Mouse (Mus musculus) megakaryocyte, embryonic 14.5 days (primary cell): Measurements from ENCODE around the gene Smg6.

ENCODE experiments used
- FLI1 ChIP-seq: IDR thresholded peaks from 2 replicates; pipeline ENCODE4 v1.6.1; 2012; ENCODE audit warnings: low read length, inconsistent platforms, mixed read lengths
- GATA1 ChIP-seq: IDR thresholded peaks from 3 replicates; pipeline ENCODE4 v1.6.1; 2012; ENCODE audit warnings: mixed read lengths, low read length, inconsistent platforms, borderline replicate concordance

DNA sequence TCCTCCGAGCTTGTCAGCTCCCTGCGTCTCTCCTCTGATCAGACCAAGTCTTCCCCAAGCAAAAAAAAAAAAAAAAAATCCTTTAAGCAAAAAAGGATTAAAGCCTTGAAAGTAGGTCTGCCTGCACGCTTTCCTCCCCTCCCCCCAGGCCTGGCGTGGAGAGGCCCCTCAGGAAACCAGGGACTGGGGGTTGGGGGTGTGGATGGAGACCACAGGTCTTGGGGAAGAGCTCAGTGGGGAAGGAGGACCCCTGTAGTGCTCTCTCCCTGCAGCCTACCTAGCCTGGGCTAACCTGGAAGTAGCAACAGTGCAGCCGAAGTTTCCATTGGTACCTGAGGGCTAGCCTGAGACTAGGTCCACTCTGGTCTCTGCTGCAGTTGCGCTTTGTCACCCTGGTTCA is 285.1 kb downstream of the Smg6 start:
- no peak for TF ChIP-seq GATA1
- TF ChIP-seq FLI1, result no peak
